Mouse (Mus musculus): Measurements from ENCODE around the gene Ints2.

DNA sequence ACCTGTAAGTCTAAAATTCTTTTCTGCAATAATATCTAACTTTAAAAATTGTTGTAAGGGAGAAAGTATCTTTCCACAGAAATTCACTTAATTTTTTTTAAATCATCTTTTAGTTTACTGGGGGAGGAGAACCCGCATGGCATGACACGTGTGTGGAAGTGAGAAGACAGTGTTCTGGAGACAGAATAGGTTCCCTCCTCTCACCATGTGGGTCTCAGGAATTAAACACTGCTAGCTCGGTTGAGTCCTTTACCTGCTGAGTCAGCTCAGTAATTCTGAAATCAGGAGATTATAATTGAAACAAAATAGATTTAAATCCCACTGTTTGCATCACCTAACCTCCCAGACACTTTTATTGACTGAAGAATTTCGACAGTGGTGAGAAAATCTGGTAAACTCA lies 57.6 kb downstream of the Ints2 start:
- TF ChIP-seq GATA1 (IDR thresholded peaks at IDR 0.05; ENCODE audit: borderline replicate concordance, low read length): no peak
- TF ChIP-seq FLI1 (IDR thresholded peaks at IDR 0.05; ENCODE audit: low read length): no peak

All from megakaryocyte, embryonic 14.5 days (primary cell).